9 mouse cellular contexts compared by ENCODE assay signal in the genomic region with DNA sequence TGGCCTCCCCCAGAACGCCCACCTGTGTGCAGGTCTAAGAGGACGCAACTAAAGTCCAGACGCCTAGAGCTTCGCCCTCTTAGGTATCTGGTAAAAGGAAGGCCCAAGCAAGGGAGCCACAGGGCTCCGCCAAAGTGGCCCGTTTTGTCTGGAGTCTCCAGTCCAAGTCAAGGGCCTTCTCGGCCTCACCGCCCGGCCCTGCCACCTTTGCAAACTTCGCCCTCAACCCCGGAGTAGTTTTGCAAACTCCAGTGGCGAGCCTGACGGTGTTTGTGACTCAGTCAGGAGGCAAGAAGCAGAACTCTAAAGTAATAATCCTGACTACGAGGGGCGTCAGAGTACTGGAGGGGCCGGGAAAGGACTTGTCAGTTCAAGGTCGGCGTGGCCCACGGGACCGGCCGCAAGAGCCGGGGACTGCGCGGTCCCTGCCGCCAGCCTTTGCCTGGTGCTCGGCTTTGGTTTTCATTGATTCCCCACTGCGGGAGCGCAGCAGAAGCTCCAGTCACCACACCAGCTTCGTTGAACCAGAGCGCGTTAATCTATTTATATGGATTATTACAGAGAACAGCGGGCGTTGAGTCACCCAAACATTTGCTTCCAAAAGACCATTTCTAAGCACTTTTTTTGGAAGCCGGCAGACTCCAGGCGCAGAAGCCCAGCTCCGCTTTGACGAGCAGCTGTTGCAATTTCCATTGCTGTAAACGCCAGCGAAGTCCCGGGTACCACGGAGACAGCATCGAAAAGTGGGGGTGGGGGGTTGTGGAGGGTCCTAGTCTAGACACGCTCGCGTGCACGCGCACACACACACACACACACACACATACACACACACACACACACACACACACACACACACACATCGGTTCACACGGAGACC. TPM values are rescaled to one million over a fixed set of nuclear protein-coding genes. Genes with fewer than 3 reads are reported as not detected.
DNase-seq lines count a peak whose midpoint lies in the region; ATAC-seq and TF ChIP-seq lines count a peak whose summit lies in the region.
"Had no signal": no experiment of that assay in that cellular context is flagged by ENCODE, and none has a peak within 500 bp of the region (broad histone marks: within the 10 kb centered on the region; RNA-seq: fewer than 3 reads in every experiment).

No protein-coding gene starts in this region.

- H3K9me3 ChIP-seq in hindbrain, postnatal 0 days (ENCODE audit: low read length) = no peaks in the 10 kb centered on the region
- no peaks in the 10 kb centered on the region for H3K9me3 ChIP-seq in midbrain, embryonic 11.5 days (ENCODE audit: control insufficient read depth, low read length)

- peak overlapping the region; percentile 70 for H3K4me3 ChIP-seq in hindbrain, postnatal 0 days (ENCODE audit: low read length)
- H3K4me3 ChIP-seq in midbrain, embryonic 11.5 days (ENCODE audit: low read depth, low read length) = peak overlapping the region; percentile 83
- H3K4me3 ChIP-seq in testis, adult 2 months (ENCODE audit: control insufficient read depth, low read depth, low read length) = peak overlapping the region; percentile 27

- TF ChIP-seq CTCF in hindbrain, postnatal 0 days (IDR thresholded peaks at IDR 0.05; ENCODE audit: low read depth) = no peak
- no peak for TF ChIP-seq CTCF in testis, adult 2 months (IDR thresholded peaks at IDR 0.05; ENCODE audit: control insufficient read depth, insufficient read depth, insufficient replicate concordance, low read depth, low read length)

- no peak for TF ChIP-seq POLR2A in testis, adult 2 months (IDR thresholded peaks at IDR 0.05; ENCODE audit: control insufficient read depth, low read depth, low read length)

- peak overlapping the region; percentile 30; the same call in 1 of the 2 replicates for H3K9ac ChIP-seq in hindbrain, postnatal 0 days (replicated peaks; ENCODE audit: low read length)
- H3K9ac ChIP-seq in midbrain, embryonic 11.5 days (ENCODE audit: low read length) = peak overlapping the region; percentile 63

- H3K27me3 ChIP-seq in hindbrain, postnatal 0 days (ENCODE audit: insufficient read depth, low read length) = no peaks in the 10 kb centered on the region
- peaks cover 27% of the 10 kb centered on the region for H3K27me3 ChIP-seq in midbrain, embryonic 11.5 days (ENCODE audit: control insufficient read depth, insufficient read depth, low read length)
- peaks cover 5% of the 10 kb centered on the region; the same call in 1 of the 2 replicates for H3K27me3 ChIP-seq in testis, adult 2 months (ENCODE audit: control insufficient read depth, insufficient read depth, low read length)

- DNase-seq in ES-CJ7 (ENCODE audit: low read depth, low spot score) = peak; percentile 47
- DNase-seq in brain, adult 2 months (ENCODE audit: low read depth, low spot score) = peak; percentile 86
- DNase-seq in frontal cortex, postnatal 36 days (ENCODE audit: low spot score in 2 of 2) = peak; percentile 61 to 78
- peak; percentile 82 for DNase-seq in hindbrain, postnatal 0 days (ENCODE audit: low spot score)
- peak; percentile 64 to 66 for DNase-seq in left cerebral cortex, postnatal 36 days (ENCODE audit: low spot score in 2 of 2)
- peak; percentile 97 for DNase-seq in midbrain, embryonic 11.5 days (ENCODE audit: low spot score, missing footprints)
- no peak for DNase-seq in B cell, adult 2 months

- intact Hi-C loops in left cerebral cortex, postnatal 36 days (cut with DNase I) = loop anchor here (2.0 to 10.0 kb wide), 5 partner anchors 194 to 1128 kb away; no protein-coding TSS in a partner anchor

- no peaks in the 10 kb centered on the region for H3K36me3 ChIP-seq in hindbrain, postnatal 0 days (ENCODE audit: insufficient read depth, low read length)
- H3K36me3 ChIP-seq in midbrain, embryonic 11.5 days (ENCODE audit: control insufficient read depth, insufficient read depth, low read length) = no peaks in the 10 kb centered on the region
- no peaks in the 10 kb centered on the region for H3K36me3 ChIP-seq in testis, adult 2 months (ENCODE audit: control insufficient read depth, insufficient read depth, low read length)

- 1% methylated on average over 49 of the region's 49 CpGs for WGBS in hindbrain, postnatal 0 days
- under 1% methylated on average over 49 of the region's 49 CpGs for WGBS in midbrain, embryonic 11.5 days

- ATAC-seq in hindbrain, postnatal 0 days = peak; percentile 75
- peak; percentile 62 for ATAC-seq in midbrain, embryonic 11.5 days (ENCODE audit: low FRiP score)

- H3K27ac ChIP-seq in hindbrain, postnatal 0 days = peak overlapping the region; percentile 83
- H3K27ac ChIP-seq in midbrain, embryonic 11.5 days (ENCODE audit: low read depth, low read length) = peak overlapping the region; percentile 80
- H3K27ac ChIP-seq in testis, adult 2 months (ENCODE audit: control insufficient read depth, insufficient read depth, low read depth, low read length) = peak overlapping the region; percentile 68

- 0 out of 2 replicates have a peak, but pooled peaks cover 6% of the 10 kb centered on the region for H3K4me1 ChIP-seq in hindbrain, postnatal 0 days (ENCODE audit: insufficient read depth, low read length)
- peaks cover 29% of the 10 kb centered on the region for H3K4me1 ChIP-seq in midbrain, embryonic 11.5 days (ENCODE audit: control insufficient read depth, insufficient read depth, low read length)
- H3K4me1 ChIP-seq in testis, adult 2 months (ENCODE audit: control insufficient read depth, insufficient read depth, low read length) = peaks cover 9% of the 10 kb centered on the region

- H3K4me2 ChIP-seq in hindbrain, postnatal 0 days (ENCODE audit: low read depth, low read length) = peak overlapping the region; percentile 94
- H3K4me2 ChIP-seq in midbrain, embryonic 11.5 days = peak overlapping the region; percentile 87

RNA-seq across cellular contexts. Expression of a gene that starts 0.8 kb away (rescaled TPM):
- 11.7 and 16.7 TPM in 2 replicates for total RNA-seq in hindbrain, postnatal 0 days (2014; rRNA removed)
- polyA plus RNA-seq in hindbrain, postnatal 0 days (2015; fragmentation: Nextera tagmentation; extraction: Ambion mirVana) = 45.5 and 47.9 TPM in 2 replicates
- total RNA-seq in left cerebral cortex, postnatal 36 days (2021) = 10 to 100 TPM; 24.0 to 24.4 TPM
- 106 and 107 TPM in 2 replicates for polyA plus RNA-seq in midbrain, embryonic 11.5 days (2014; fragmentation: Nextera tagmentation; extraction: Ambion mirVana)
- polyA plus RNA-seq in testis, adult 2 months (2012; rRNA removed) = 5.5 and 6.6 TPM in 2 replicates
- total RNA-seq: neutrophil, adult 5-6 weeks had no signal

Comparison
In these comparisons a context has a peak if more than half of its experiments do, and no peak if none do; other contexts are left out.
1. DNase-seq: peak in ES-CJ7 (single experiment), brain, adult 2 months (single experiment), frontal cortex, postnatal 36 days (2 of 2), hindbrain, postnatal 0 days (single experiment), left cerebral cortex, postnatal 36 days (2 of 2) and midbrain, embryonic 11.5 days (single experiment); none in B cell, adult 2 months (0 of 2).
2. H3K4me3 ChIP-seq: peak in every context shown above with its lines; median percentile 83 in midbrain, embryonic 11.5 days; 70 in hindbrain, postnatal 0 days; 27 in testis, adult 2 months.
3. Peak in every context shown above with its lines, with median percentiles within 50 percentile points of each other: H3K27ac ChIP-seq.